Mouse (Mus musculus): ENCODE results near the gene Ctse. TPM values are rescaled to one million over a fixed set of nuclear protein-coding genes. Genes with fewer than 3 reads are reported as not detected.

Gene Ctse
- polyA plus RNA-seq (2016; fragmentation: Nextera tagmentation; extraction: Ambion mirVana) = 0.41 TPM in 1 of 2 replicates, not detected in the other

- Histone ChIP-seq H3K9me3 (replicated peaks) (no peaks in the 10 kb centered on the region), H3K4me1 (no peaks in the 10 kb centered on the region), H3K27ac (no peak within 1 kb of the TSS), H3K4me2 (replicated peaks) (no peak within 1 kb of the TSS), H3K36me3 (no peaks in the 10 kb centered on the region), H3K27me3 (no peaks in the 10 kb centered on the region), H3K4me3 (no peak within 1 kb of the TSS), H3K9ac (no peak within 1 kb of the TSS)
- 81% methylated on average over 9 of the region's 9 CpGs for WGBS
- no peak for ATAC-seq (ENCODE audit: low FRiP score)
Measured at GRCm38 (mm10) chr1:131637791-131638540, at the start of gene Ctse. Ctse (plus strand) TSS chr1:131638306.

DNA sequence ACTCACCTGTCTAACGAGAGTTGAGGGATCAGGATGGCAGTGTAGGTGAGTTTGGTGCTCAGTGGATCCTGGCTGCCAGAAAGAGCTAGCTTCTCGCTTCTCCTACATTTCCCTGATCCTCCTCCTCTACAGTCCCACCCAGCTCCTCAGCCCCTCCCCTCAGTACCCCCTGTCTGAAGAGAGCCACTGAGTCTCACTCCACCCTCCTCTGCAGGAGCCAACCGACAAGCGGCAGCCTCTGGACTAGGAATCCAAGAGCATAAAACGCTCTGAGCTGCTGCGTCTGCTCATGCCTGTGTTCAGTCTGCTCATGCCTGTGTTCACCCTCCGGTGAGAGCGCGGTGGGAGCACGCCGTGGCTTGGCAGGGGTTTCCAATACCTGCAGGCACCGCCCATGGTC is 39.2 kb upstream of the Ctse start, which contains the start of gene Avpr1b:
TSS of gene Avpr1b (plus strand) at position 335 of the 400 bp plus-strand sequence.
- no peaks in the 10 kb centered on the region for H3K36me3 ChIP-seq
- no peak within 1 kb of the TSS for H3K4me2 ChIP-seq (replicated peaks)
- no peak for ATAC-seq (ENCODE audit: low FRiP score)
- no peak within 1 kb of the TSS for H3K27ac ChIP-seq
- H3K27me3 ChIP-seq = peaks cover 12% of the 10 kb centered on the region; the same call in 1 of the 2 replicates
- no peak within 1 kb of the TSS for H3K4me3 ChIP-seq
- no peaks in the 10 kb centered on the region for H3K9me3 ChIP-seq (replicated peaks)
- 36% methylated on average over 12 of the region's 12 CpGs for WGBS
- no peak within 1 kb of the TSS for H3K9ac ChIP-seq
- H3K4me1 ChIP-seq = no peaks in the 10 kb centered on the region

DNA sequence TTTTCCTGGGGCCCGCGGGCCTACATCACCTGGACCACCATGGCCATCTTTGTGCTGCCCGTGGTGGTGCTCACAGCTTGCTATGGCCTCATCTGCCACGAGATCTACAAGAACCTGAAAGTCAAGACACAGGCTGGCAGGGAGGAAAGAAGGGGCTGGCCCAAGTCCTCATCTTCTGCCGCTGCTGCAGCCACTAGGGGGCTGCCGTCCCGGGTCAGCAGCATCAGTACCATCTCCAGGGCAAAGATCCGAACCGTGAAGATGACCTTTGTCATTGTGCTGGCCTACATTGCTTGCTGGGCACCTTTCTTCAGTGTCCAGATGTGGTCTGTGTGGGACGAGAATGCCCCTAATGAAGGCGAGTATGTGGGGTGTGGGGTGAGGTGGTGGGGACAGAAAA is 37.8 kb upstream of the Ctse start:
- Histone ChIP-seq H3K4me2 (replicated peaks) (no peak overlapping the region), H3K27ac (no peak overlapping the region), H3K9ac (no peak overlapping the region), H3K27me3 (peaks cover 12% of the 10 kb centered on the region; the same call in 1 of the 2 replicates), H3K36me3 (no peaks in the 10 kb centered on the region), H3K4me3 (no peak overlapping the region), H3K4me1 (no peaks in the 10 kb centered on the region), H3K9me3 (replicated peaks) (no peaks in the 10 kb centered on the region)
- WGBS = 33% methylated on average over 11 of the region's 11 CpGs
- ATAC-seq (ENCODE audit: low FRiP score) = no peak

- WGBS = 81% methylated on average over 2 of the region's 2 CpGs
- no peak overlapping the region for H3K9ac ChIP-seq
- H3K27me3 ChIP-seq = no peaks in the 10 kb centered on the region
- no peaks in the 10 kb centered on the region for H3K36me3 ChIP-seq
- H3K4me3 ChIP-seq = no peak overlapping the region
- no peaks in the 10 kb centered on the region for H3K9me3 ChIP-seq (replicated peaks)
- no peak overlapping the region for H3K27ac ChIP-seq
- ATAC-seq (ENCODE audit: low FRiP score) = no peak
- H3K4me2 ChIP-seq (replicated peaks) = no peak overlapping the region
- H3K4me1 ChIP-seq = no peaks in the 10 kb centered on the region
Measured at GRCm38 (mm10) chr1:131606719-131607118, 31.4 kb upstream of the Ctse start.

DNA sequence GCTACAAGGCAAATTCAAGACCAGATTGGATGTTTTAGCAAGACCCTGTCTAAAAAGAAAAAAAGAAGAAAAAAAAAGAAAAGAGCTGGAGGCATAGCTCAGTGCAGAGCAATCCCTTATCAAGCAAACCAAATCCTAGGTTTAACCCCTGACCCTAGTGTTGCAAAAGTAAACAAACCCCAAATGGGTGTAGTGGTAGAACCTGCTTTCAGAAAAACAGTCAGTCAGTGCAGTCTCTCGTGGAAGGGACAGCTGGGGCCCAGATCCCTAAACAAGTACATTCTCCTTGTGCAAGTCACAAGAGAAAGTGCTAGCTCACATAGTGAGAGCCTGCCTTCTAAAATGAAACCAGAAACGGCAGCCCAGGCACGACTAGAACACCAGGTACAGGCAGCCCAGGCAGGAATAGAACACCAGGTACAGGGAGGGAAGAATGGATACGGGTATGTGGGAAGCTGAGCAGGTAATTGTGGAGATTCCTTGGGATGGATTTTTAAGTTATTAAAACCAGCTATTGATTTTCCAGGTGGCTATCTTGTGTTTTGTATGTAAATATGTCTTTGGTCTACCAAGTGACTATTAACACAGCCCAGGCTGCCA is 25.4 kb upstream of the Ctse start:
- Histone ChIP-seq H3K4me1 (no peaks in the 10 kb centered on the region), H3K9me3 (replicated peaks) (no peaks in the 10 kb centered on the region), H3K9ac (no peak overlapping the region), H3K4me2 (replicated peaks) (no peak overlapping the region), H3K27ac (no peak overlapping the region), H3K27me3 (no peaks in the 10 kb centered on the region), H3K4me3 (no peak overlapping the region), H3K36me3 (no peaks in the 10 kb centered on the region)
- WGBS = 62% methylated on average over 4 of the region's 4 CpGs
- ATAC-seq (ENCODE audit: low FRiP score) = no peak

DNA sequence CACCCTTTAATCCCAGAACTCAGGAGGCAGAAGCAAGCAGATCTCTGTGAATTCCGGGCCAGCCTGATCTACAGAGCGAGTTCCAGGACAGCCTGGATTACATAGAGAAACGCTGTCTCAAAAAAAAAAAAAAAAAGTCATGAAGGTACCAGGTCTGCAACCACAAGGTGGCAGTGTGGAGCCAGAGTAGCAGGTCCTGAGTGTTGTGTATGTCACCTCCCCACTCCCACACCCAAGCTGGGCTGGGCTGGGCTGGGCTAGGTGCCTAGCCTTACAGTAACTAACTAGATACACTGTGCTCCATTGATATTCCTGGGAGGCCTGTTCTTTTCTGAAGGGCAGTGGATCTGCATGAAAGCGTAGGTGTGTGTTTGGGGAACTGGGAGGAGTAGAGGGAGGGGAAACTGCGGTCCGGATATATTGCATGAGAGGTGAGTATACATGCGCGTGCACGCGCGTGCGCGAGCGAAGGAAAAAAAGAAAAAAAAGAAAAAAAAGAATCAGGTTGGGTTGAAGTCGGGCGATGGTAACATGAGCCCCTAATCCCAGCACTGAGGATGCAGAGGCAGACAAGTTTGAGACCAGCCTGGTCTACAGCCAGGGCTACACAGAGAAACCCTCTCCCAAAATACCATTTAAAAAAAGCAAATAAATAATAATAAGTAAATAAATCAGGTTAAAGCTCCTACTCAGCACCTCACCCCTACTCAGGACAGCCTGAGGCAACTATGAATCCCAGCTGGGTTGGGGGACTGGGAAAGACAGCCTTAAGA is 24.6 kb upstream of the Ctse start:
- Histone ChIP-seq H3K9ac (no peak overlapping the region), H3K27ac (no peak overlapping the region), H3K4me1 (no peaks in the 10 kb centered on the region), H3K9me3 (replicated peaks) (no peaks in the 10 kb centered on the region), H3K4me3 (no peak overlapping the region), H3K36me3 (no peaks in the 10 kb centered on the region), H3K4me2 (replicated peaks) (no peak overlapping the region), H3K27me3 (no peaks in the 10 kb centered on the region)
- ATAC-seq (ENCODE audit: low FRiP score) = no peak; the same call in 1 of the 2 replicates
- WGBS = 86% methylated on average over 16 of the region's 16 CpGs

- H3K27ac ChIP-seq = no peak overlapping the region
- H3K4me2 ChIP-seq (replicated peaks) = no peak overlapping the region
- WGBS = 84% methylated on average over 6 of the region's 6 CpGs
Measured at GRCm38 (mm10) chr1:131614641-131615040, 23.5 kb upstream of the Ctse start.

DNA sequence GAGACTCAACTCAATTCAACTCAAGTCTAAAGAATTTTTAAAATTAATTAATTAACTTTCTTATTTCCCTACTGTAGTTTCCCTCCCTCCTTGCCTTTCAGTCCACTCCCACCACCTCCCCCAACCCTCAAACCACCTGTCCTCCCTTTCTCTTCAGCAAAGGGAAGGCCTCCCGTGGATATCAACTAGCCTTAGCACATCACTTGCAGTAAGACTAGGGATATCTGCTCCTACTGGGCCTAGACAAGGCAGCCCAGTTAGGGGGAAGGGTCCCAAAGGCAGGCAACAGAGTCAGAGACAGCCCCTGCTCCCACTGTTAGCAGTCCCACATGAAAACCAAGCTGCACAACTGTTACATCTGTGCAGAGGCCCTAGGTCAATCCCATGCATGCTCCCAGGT is 22.0 kb upstream of the Ctse start:
- ATAC-seq (ENCODE audit: low FRiP score) = no peak
- H3K9ac ChIP-seq = no peak overlapping the region
- H3K4me3 ChIP-seq = no peak overlapping the region
- no peak overlapping the region for H3K27ac ChIP-seq
- H3K9me3 ChIP-seq (replicated peaks) = peaks cover 6% of the 10 kb centered on the region; the same call in 1 of the 2 replicates
- WGBS = 79% methylated on average over 1 of the region's 1 CpGs
- H3K27me3 ChIP-seq = no peaks in the 10 kb centered on the region
- no peaks in the 10 kb centered on the region for H3K4me1 ChIP-seq
- no peaks in the 10 kb centered on the region for H3K36me3 ChIP-seq
- no peak overlapping the region for H3K4me2 ChIP-seq (replicated peaks)

More at GRCm38 (mm10) chr1:131614641-131615040, 23.5 kb upstream of the Ctse start:
- Histone ChIP-seq H3K4me1 (no peaks in the 10 kb centered on the region), H3K27me3 (no peaks in the 10 kb centered on the region), H3K36me3 (no peaks in the 10 kb centered on the region), H3K4me3 (no peak overlapping the region), H3K9me3 (replicated peaks) (peaks cover 2% of the 10 kb centered on the region; the same call in 1 of the 2 replicates), H3K9ac (no peak overlapping the region)
- ATAC-seq (ENCODE audit: low FRiP score) = no peak

- Histone ChIP-seq H3K36me3 (no peaks in the 10 kb centered on the region), H3K9ac (no peak overlapping the region), H3K4me1 (no peaks in the 10 kb centered on the region), H3K4me2 (replicated peaks) (no peak overlapping the region), H3K4me3 (no peak overlapping the region), H3K9me3 (replicated peaks) (peaks cover 6% of the 10 kb centered on the region; the same call in 1 of the 2 replicates), H3K27ac (no peak overlapping the region), H3K27me3 (no peaks in the 10 kb centered on the region)
- ATAC-seq (ENCODE audit: low FRiP score) = no peak
- WGBS = 83% methylated on average over 5 of the region's 5 CpGs
Measured at GRCm38 (mm10) chr1:131616546-131617220, 21.4 kb upstream of the Ctse start.

- no peak overlapping the region for H3K9ac ChIP-seq
- no peak overlapping the region for H3K27ac ChIP-seq
- H3K9me3 ChIP-seq (replicated peaks) = peaks cover 6% of the 10 kb centered on the region; the same call in 1 of the 2 replicates
- no peak for ATAC-seq (ENCODE audit: low FRiP score)
- WGBS = 77% methylated on average over 1 of the region's 1 CpGs
- no peaks in the 10 kb centered on the region for H3K36me3 ChIP-seq
- H3K4me3 ChIP-seq = no peak overlapping the region
- H3K4me2 ChIP-seq (replicated peaks) = no peak overlapping the region
- H3K27me3 ChIP-seq = no peaks in the 10 kb centered on the region
- H3K4me1 ChIP-seq = no peaks in the 10 kb centered on the region
Measured at GRCm38 (mm10) chr1:131618576-131618975, 19.5 kb upstream of the Ctse start.

- Histone ChIP-seq H3K9me3 (replicated peaks) (peaks cover 6% of the 10 kb centered on the region; the same call in 1 of the 2 replicates), H3K4me1 (no peaks in the 10 kb centered on the region), H3K9ac (no peak overlapping the region), H3K27ac (no peak overlapping the region), H3K4me2 (replicated peaks) (no peak overlapping the region), H3K4me3 (no peak overlapping the region), H3K36me3 (no peaks in the 10 kb centered on the region), H3K27me3 (no peaks in the 10 kb centered on the region)
- WGBS = 92% methylated on average over 7 of the region's 7 CpGs
- ATAC-seq (ENCODE audit: low FRiP score) = no peak
Measured at GRCm38 (mm10) chr1:131619348-131619747, 18.8 kb upstream of the Ctse start.

DNA sequence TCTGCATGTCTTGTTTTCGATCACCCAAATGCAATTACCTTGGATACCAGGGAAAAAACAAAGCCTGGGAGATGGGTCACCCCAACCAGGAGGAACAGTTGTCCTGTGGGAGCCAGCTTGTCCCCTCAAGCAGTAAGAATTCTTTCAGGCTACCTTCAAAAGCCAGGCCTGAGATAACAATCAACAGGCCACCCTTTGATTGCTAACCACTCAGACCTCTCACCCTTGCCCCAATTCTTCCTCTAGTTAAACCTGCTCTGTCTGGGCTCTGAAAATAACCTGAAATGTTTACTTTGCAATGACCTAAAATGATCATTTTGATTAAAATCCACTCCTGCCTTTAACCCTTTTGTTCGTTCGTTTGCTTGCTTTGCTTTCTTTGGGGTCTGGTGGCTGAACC is 14.5 kb upstream of the Ctse start:
- Histone ChIP-seq H3K4me1 (no peaks in the 10 kb centered on the region), H3K9ac (no peak overlapping the region), H3K27ac (no peak overlapping the region), H3K9me3 (replicated peaks) (peaks cover 6% of the 10 kb centered on the region; the same call in 1 of the 2 replicates), H3K4me2 (replicated peaks) (no peak overlapping the region), H3K4me3 (no peak overlapping the region), H3K27me3 (no peaks in the 10 kb centered on the region), H3K36me3 (no peaks in the 10 kb centered on the region)
- ATAC-seq (ENCODE audit: low FRiP score) = no peak
- WGBS = 84% methylated on average over 3 of the region's 3 CpGs

Measured in hindbrain, embryonic 12.5 days (tissue).